Mouse (Mus musculus): ENCODE results near the gene Atf1.

DNA sequence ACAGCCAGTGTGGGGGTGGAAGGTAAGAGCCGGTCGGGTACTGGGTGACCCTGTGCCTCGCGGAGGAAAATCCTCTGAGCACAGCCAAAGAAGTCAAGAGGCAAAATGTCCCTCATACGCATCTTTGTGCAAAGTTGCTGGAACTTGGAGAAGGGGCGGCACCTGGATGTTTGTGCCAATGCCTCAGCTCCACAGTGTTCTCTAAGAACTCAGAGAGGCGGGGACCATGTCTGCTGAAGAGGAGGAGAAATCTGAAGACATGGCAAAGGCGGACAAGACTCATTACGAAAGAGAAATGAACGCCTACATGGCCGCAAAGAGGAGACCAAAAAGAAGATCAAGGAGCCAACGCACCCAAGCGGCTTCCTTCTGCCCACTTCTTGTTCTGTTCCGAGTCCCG lies 73.9 kb downstream of the Atf1 start:
- TF ChIP-seq POLR2A (IDR thresholded peaks at IDR 0.05; ENCODE audit: borderline replicate concordance, extremely low read depth, low read depth, low read length) (no peak), CTCF (IDR thresholded peaks at IDR 0.05; ENCODE audit: insufficient read depth, low read length) (no peak)

Measured in lung, adult 2 months (tissue).